Comparison of ENCODE assay signal across 25 mouse cellular contexts in the genomic region with DNA sequence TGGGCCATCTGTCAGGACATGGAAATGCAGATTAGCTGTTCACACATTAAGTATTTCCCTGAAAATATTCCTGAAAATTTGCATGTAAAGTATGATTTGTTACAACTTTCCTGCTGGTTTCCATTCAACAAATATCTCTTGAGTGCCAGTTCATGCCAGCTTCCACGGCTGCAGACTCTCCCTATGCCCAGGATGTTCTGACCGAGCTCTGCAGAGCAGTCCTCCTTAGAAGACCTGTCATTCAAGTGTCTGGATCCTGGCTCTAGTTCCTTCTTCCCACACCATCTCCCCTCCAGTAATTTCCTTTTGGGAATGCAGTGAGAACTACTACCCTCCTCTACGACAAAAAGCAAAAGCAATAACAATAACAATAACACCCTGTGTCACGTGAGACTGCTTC.
DNase-seq lines count a peak whose midpoint lies in the region; ATAC-seq and TF ChIP-seq lines count a peak whose summit lies in the region.
"Had no signal": no experiment of that assay in that cellular context is flagged by ENCODE, and none has a peak within 500 bp of the region (broad histone marks: within the 10 kb centered on the region; RNA-seq: fewer than 3 reads in every experiment).

No protein-coding gene starts in this region.

- ATAC-seq in forebrain, embryonic 13.5 days: peak; percentile 58; the same call in 1 of the 2 replicates
- ATAC-seq in forebrain, embryonic 15.5 days (replicated peaks): peak; percentile 78
- ATAC-seq in forebrain, embryonic 12.5 days (ENCODE audit: low FRiP score): no peak
- ATAC-seq in forebrain, postnatal 0 days: peak; percentile 69; the same call in 1 of the 2 replicates
- ATAC-seq: activated CD4-positive, CD25-positive, alpha-beta regulatory T cell, adult 4 months; CD4-positive, CD25-positive, alpha-beta regulatory T cell, adult 4 months; Patski had no signal

- H3K27me3 ChIP-seq in forebrain, embryonic 13.5 days: no peaks in the 10 kb centered on the region
- 0 out of 2 replicates have a peak, but pooled peaks cover 3% of the 10 kb centered on the region for H3K27me3 ChIP-seq in forebrain, embryonic 10.5 days (ENCODE audit: poor library complexity, severe bottlenecking)
- no peaks in the 10 kb centered on the region for H3K27me3 ChIP-seq in forebrain, embryonic 15.5 days
- H3K27me3 ChIP-seq in forebrain, embryonic 12.5 days: no peaks in the 10 kb centered on the region
- H3K27me3 ChIP-seq in forebrain, postnatal 0 days (ENCODE audit: insufficient read depth, low read length): no peaks in the 10 kb centered on the region
- H3K27me3 ChIP-seq: CH12.LX; embryonic facial prominence, embryonic 15.5 days; Patski had no signal

- no peak overlapping the region for H3K4me2 ChIP-seq in forebrain, embryonic 13.5 days
- H3K4me2 ChIP-seq in forebrain, embryonic 15.5 days (replicated peaks): no peak overlapping the region
- no peak overlapping the region for H3K4me2 ChIP-seq in forebrain, embryonic 12.5 days
- no peak overlapping the region for H3K4me2 ChIP-seq in forebrain, postnatal 0 days (ENCODE audit: low read depth)
- H3K4me2 ChIP-seq: embryonic facial prominence, embryonic 13.5 days; embryonic facial prominence, embryonic 15.5 days had no signal

- H3K36me3 ChIP-seq in forebrain, embryonic 13.5 days (ENCODE audit: poor library complexity, severe bottlenecking): no peaks in the 10 kb centered on the region
- H3K36me3 ChIP-seq in forebrain, embryonic 10.5 days (replicated peaks): no peaks in the 10 kb centered on the region
- H3K36me3 ChIP-seq in forebrain, embryonic 15.5 days: no peaks in the 10 kb centered on the region
- no peaks in the 10 kb centered on the region for H3K36me3 ChIP-seq in forebrain, embryonic 12.5 days (replicated peaks)
- H3K36me3 ChIP-seq in forebrain, postnatal 0 days (ENCODE audit: insufficient read depth): no peaks in the 10 kb centered on the region
- H3K36me3 ChIP-seq: embryonic facial prominence, embryonic 13.5 days; embryonic facial prominence, embryonic 15.5 days; G1E had no signal

- H3K9ac ChIP-seq in forebrain, embryonic 13.5 days: no peak overlapping the region
- no peak overlapping the region for H3K9ac ChIP-seq in forebrain, embryonic 15.5 days (replicated peaks)
- H3K9ac ChIP-seq in forebrain, embryonic 12.5 days: no peak overlapping the region
- no peak overlapping the region for H3K9ac ChIP-seq in forebrain, postnatal 0 days
- H3K9ac ChIP-seq: embryonic facial prominence, embryonic 13.5 days; embryonic facial prominence, embryonic 15.5 days had no signal

- H3K27ac ChIP-seq in forebrain, embryonic 13.5 days: no peak overlapping the region
- no peak overlapping the region for H3K27ac ChIP-seq in forebrain, embryonic 10.5 days
- H3K27ac ChIP-seq in forebrain, embryonic 15.5 days (replicated peaks): no peak overlapping the region
- H3K27ac ChIP-seq in forebrain, embryonic 12.5 days: no peak overlapping the region
- H3K27ac ChIP-seq in forebrain, postnatal 0 days (ENCODE audit: low read depth, low read length): no peak overlapping the region
- H3K27ac ChIP-seq: embryonic facial prominence, embryonic 13.5 days; embryonic facial prominence, embryonic 15.5 days had no signal

- H3K4me1 ChIP-seq in forebrain, embryonic 13.5 days: no peaks in the 10 kb centered on the region
- H3K4me1 ChIP-seq in forebrain, embryonic 10.5 days: no peaks in the 10 kb centered on the region
- H3K4me1 ChIP-seq in forebrain, embryonic 15.5 days: peaks cover 3% of the 10 kb centered on the region; the same call in 1 of the 2 replicates
- no peaks in the 10 kb centered on the region for H3K4me1 ChIP-seq in forebrain, embryonic 12.5 days
- 0 out of 2 replicates have a peak, but pooled peaks cover 5% of the 10 kb centered on the region for H3K4me1 ChIP-seq in forebrain, postnatal 0 days (ENCODE audit: insufficient read depth)
- H3K4me1 ChIP-seq: embryonic facial prominence, embryonic 13.5 days; embryonic facial prominence, embryonic 15.5 days had no signal

- WGBS in forebrain, embryonic 13.5 days: 75% methylated on average over 4 of the region's 4 CpGs
- WGBS in forebrain, embryonic 10.5 days: 82% methylated on average over 4 of the region's 4 CpGs
- 61% methylated on average over 4 of the region's 4 CpGs for WGBS in forebrain, embryonic 15.5 days
- WGBS in forebrain, embryonic 12.5 days: 80% methylated on average over 4 of the region's 4 CpGs
- 43% methylated on average over 4 of the region's 4 CpGs for WGBS in forebrain, postnatal 0 days

- no peak overlapping the region for H3K4me3 ChIP-seq in forebrain, embryonic 13.5 days
- no peak overlapping the region for H3K4me3 ChIP-seq in forebrain, embryonic 10.5 days
- no peak overlapping the region for H3K4me3 ChIP-seq in forebrain, embryonic 15.5 days
- no peak overlapping the region for H3K4me3 ChIP-seq in forebrain, embryonic 12.5 days (replicated peaks)
- no peak overlapping the region for H3K4me3 ChIP-seq in forebrain, postnatal 0 days (ENCODE audit: low read depth, low read length)
- H3K4me3 ChIP-seq: embryonic facial prominence, embryonic 13.5 days; embryonic facial prominence, embryonic 15.5 days; erythroblast, embryonic 14.5 days had no signal

- TF ChIP-seq CTCF in forebrain, postnatal 0 days (IDR thresholded peaks at IDR 0.05; ENCODE audit: low read depth): no peak

- H3K9me3 ChIP-seq in forebrain, embryonic 13.5 days (replicated peaks): no peaks in the 10 kb centered on the region
- H3K9me3 ChIP-seq in forebrain, embryonic 10.5 days: no peaks in the 10 kb centered on the region
- H3K9me3 ChIP-seq in forebrain, embryonic 15.5 days: no peaks in the 10 kb centered on the region
- H3K9me3 ChIP-seq in forebrain, embryonic 12.5 days: no peaks in the 10 kb centered on the region
- no peaks in the 10 kb centered on the region for H3K9me3 ChIP-seq in forebrain, postnatal 0 days (ENCODE audit: low read length)
- H3K9me3 ChIP-seq: embryonic facial prominence, embryonic 13.5 days; embryonic facial prominence, embryonic 15.5 days; G1E had no signal

- DNase-seq in forebrain, embryonic 10.5 days (ENCODE audit: extremely low spot score, low spot score): no peak
- no peak for DNase-seq in forebrain, postnatal 0 days
- no peak for DNase-seq in thymus, postnatal 14 days
- DNase-seq: adrenal gland, adult 8-10 months; adrenal gland, postnatal 14 days; adrenal gland, postnatal 36 days; B cell, adult 2 months; cerebellum, adult 11 months; cerebellum, adult 18-20 months; cerebellum, adult 8-10 months; cerebellum, adult 9-11 months; cerebellum, postnatal 14 days; cerebellum, postnatal 36 days; embryo, embryonic 11 days had no signal
